Mouse (Mus musculus): ENCODE measurements around the gene Rpl22. TPM values are rescaled to one million over a fixed set of nuclear protein-coding genes. Genes with fewer than 3 reads are reported as not detected.

Rpl22 gene
- polyA plus RNA-seq, 1 experiment from 2014 or later, result 282 TPM

DNA sequence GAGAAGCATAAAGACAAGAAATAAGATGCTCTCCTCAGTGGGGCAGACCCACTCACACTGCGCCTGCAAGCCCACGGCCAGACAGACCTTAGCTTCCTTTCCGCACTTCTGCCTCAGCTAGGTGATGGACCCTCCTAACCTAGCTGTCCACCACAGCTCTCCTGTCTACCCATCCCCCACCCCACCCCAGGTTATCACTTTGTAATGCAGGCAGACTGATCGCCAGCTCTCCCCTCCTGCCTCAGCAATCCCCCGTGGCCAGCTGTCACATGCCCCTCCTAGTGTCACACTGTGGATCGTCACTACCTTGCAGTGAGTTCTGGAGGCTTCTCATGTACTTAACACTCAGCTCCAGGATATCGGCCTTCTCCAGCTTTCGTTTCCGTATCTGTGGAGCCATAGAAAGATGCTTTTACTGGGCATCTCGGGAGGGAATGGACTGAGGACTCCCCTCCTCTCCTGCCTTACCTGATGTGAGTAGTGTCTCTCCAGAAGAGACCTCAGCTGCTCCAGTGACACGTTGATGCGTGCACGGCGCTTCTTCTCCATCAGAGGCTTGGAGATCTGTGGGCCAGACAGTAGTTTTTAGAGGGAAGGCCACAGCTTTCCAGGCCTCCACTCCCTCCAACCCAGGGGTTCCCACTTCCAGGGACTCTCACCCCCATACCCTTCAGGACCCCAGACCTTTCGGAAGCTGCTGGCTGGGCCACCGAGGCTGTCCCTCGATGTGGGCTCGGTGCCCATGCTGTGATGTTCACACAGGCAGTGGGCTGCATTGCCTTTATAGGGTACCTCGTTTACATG is 38.0 kb upstream of the Rpl22 start:
- Histone ChIP-seq H3K27me3 (peaks cover 96% of the 10 kb centered on the region), H3K4me1 (peaks cover 65% of the 10 kb centered on the region), H3K9me3 (replicated peaks) (no peaks in the 10 kb centered on the region), H3K27ac (no peak overlapping the region), H3K36me3 (no peaks in the 10 kb centered on the region), H3K9ac (no peak overlapping the region), H3K4me2 (replicated peaks) (peak overlapping the region; percentile 52), H3K4me3 (peak overlapping the region; percentile 23; the same call in 1 of the 2 replicates)
- ATAC-seq (ENCODE audit: low FRiP score), result no peak
- 10% methylated on average over 19 of the region's 19 CpGs for WGBS

DNA sequence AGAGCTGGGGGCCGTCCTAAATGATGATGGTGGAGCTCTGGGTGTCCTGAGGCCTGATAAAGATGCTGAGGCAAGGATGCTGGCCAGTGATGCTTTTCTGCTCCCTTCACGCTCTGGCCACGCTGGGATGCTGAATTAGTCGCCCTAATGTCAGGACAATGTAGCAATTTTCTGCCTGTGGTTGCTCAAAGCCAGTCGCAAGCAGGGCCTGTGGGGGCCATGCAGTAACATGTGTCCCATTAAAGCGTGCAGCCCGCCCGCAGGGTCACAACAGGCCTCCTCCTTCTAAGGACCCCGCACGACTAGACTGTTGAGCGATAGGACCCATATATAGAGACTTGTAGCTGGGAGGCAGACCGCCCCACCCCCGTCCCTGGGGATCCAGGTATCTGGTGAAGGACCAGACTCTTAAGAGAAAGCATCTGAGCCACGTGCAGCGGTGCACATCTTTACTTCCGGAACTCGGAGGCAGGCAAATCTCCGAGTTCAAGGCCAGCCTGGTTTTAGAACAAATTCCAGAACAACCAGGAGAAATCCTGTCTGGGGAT is 37.1 kb upstream of the Rpl22 start:
- Histone ChIP-seq H3K27me3 (peaks cover 96% of the 10 kb centered on the region), H3K4me1 (peaks cover 65% of the 10 kb centered on the region), H3K9ac (no peak overlapping the region), H3K4me3 (no peak overlapping the region), H3K9me3 (replicated peaks) (no peaks in the 10 kb centered on the region), H3K4me2 (replicated peaks) (no peak overlapping the region), H3K36me3 (no peaks in the 10 kb centered on the region), H3K27ac (no peak overlapping the region)
- ATAC-seq (ENCODE audit: low FRiP score), result no peak; the same call in 1 of the 2 replicates
- WGBS, result 28% methylated on average over 18 of the region's 18 CpGs

DNA sequence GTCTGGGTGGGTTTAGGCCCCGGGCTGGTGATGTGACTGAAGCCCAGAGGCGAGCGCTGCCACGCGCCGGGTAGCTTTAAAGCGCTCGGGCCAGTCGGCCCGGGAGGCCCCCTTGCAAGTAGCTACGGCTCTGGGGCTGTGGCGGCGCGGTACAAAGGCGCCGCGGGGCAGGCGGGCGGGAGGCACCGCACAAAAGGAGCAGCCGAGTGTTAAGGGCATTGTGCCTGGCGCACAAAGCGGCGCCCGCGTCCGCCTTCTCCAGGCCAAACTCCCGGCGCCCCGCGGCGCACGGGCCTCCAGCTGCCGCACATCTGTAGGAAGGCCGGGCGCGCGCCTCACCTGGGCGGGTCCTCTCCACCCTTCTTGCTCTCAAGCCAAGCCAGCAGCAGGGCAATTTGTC is 35.2 kb upstream of the Rpl22 start:
- peak; percentile 55 for ATAC-seq (ENCODE audit: low FRiP score)
- H3K9me3 ChIP-seq (replicated peaks), result no peaks in the 10 kb centered on the region
- peaks cover 72% of the 10 kb centered on the region for H3K4me1 ChIP-seq
- H3K4me2 ChIP-seq (replicated peaks), result peak overlapping the region; percentile 54
- peak overlapping the region; percentile 28 for H3K4me3 ChIP-seq
- H3K9ac ChIP-seq, result peak overlapping the region; percentile 51; the same call in 1 of the 2 replicates
- no peaks in the 10 kb centered on the region for H3K36me3 ChIP-seq
- WGBS, result 1% methylated on average over 38 of the region's 39 CpGs
- peaks cover 96% of the 10 kb centered on the region for H3K27me3 ChIP-seq
- no peak overlapping the region for H3K27ac ChIP-seq

DNA sequence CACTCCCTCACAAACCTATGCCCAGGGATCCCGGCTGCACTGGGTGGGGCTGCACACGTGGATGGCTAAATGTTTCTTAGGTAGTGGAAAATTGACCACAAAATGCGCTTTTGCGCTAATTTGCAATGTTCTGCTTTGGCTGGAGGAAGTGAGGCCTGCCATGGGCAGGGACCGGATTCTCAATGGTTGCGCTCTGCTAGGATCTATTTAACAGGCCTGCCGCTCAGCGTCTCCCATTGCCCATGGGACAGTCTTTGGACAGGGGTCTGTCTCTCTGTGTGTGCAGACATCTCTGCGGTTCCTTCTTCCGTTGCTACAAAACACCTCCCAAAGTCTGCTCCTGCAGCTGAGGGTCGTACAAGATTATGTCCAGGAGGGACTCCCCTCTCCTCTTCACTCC is 34.6 kb upstream of the Rpl22 start:
- Histone ChIP-seq H3K4me2 (replicated peaks) (peak overlapping the region; percentile 54), H3K9ac (0 out of 2 replicates have a peak overlapping the region, but pooled peaks have one; percentile 15), H3K27me3 (peaks cover 96% of the 10 kb centered on the region), H3K27ac (0 out of 2 replicates have a peak overlapping the region, but pooled peaks have one; percentile 9), H3K4me1 (peaks cover 71% of the 10 kb centered on the region), H3K9me3 (replicated peaks) (no peaks in the 10 kb centered on the region), H3K4me3 (peak overlapping the region; percentile 28; the same call in 1 of the 2 replicates), H3K36me3 (no peaks in the 10 kb centered on the region)
- no peak for ATAC-seq (ENCODE audit: low FRiP score)
- WGBS, result 5% methylated on average over 11 of the region's 11 CpGs

DNA sequence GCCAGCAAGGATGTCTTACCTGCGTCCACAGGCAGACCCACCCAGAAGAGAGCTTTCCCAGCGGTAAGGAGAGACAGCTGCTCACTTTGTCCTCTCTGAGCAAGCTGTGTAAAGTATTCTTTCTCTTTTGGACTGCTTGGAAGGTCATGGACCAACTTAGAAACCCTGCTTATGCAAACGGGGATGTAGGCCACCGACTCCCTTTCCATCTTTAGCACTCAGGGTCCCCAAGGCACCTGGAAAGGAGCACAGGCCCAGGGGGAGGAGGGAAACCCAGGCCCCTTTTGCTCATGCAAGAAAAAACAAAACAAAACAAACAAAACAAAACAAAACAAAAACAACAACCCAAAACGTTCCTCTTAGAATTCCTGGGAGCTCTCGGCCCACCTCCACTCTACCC is 34.0 kb upstream of the Rpl22 start, which contains the start of gene Hes3:
TSS of gene Hes3 (minus strand) at position 101 of the 400 bp plus-strand sequence.
- Histone ChIP-seq H3K9ac (peak within 1 kb of the TSS; percentile 51; the same call in 1 of the 2 replicates), H3K27me3 (peaks cover 94% of the 10 kb centered on the region), H3K4me3 (peak within 1 kb of the TSS; percentile 28), H3K4me2 (replicated peaks) (peak within 1 kb of the TSS; percentile 54), H3K9me3 (replicated peaks) (no peaks in the 10 kb centered on the region), H3K36me3 (no peaks in the 10 kb centered on the region), H3K4me1 (peaks cover 68% of the 10 kb centered on the region), H3K27ac (0 out of 2 replicates have a peak within 1 kb of the TSS, but pooled peaks have one; percentile 9)
- 11% methylated on average over 6 of the region's 6 CpGs for WGBS
- no peak for ATAC-seq (ENCODE audit: low FRiP score)

DNA sequence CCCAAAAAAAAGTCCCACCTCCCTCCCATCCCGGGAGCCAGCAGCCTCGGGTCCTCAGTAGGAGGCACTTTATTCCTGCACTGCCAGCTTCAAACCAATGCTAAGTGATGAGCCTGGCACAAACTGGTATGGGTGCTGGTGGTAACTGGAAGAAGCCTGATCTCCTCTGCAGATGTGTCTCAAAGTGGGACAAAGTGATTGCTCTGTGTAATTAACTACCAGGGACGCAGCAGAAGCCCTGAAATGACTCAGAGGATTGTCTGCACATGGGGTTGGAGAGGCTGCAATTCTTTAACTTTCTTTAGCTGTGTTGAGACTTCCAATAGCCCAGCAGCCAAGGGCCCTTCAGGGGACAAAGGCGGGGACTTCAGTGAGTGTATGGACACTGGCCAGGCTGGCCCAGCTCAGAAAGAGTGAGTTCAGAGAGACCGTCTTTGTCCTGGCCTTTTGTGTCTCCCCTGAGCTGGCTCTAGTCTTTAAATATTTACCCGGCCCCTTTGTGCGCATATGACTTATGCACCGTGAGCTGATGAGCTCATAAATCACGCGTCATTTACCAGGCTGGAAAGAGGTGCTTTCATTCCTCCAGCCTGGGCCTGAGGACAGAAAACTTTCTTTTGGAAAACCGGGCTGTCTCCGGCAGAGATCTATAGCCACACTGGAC is 33.3 kb upstream of the Rpl22 start:
- Histone ChIP-seq H3K27me3 (peaks cover 87% of the 10 kb centered on the region), H3K9me3 (replicated peaks) (no peaks in the 10 kb centered on the region), H3K4me2 (replicated peaks) (no peak overlapping the region), H3K9ac (no peak overlapping the region), H3K4me1 (peaks cover 61% of the 10 kb centered on the region), H3K4me3 (no peak overlapping the region), H3K27ac (no peak overlapping the region), H3K36me3 (no peaks in the 10 kb centered on the region)
- no peak for ATAC-seq (ENCODE audit: low FRiP score)
- 15% methylated on average over 12 of the region's 12 CpGs for WGBS

DNA sequence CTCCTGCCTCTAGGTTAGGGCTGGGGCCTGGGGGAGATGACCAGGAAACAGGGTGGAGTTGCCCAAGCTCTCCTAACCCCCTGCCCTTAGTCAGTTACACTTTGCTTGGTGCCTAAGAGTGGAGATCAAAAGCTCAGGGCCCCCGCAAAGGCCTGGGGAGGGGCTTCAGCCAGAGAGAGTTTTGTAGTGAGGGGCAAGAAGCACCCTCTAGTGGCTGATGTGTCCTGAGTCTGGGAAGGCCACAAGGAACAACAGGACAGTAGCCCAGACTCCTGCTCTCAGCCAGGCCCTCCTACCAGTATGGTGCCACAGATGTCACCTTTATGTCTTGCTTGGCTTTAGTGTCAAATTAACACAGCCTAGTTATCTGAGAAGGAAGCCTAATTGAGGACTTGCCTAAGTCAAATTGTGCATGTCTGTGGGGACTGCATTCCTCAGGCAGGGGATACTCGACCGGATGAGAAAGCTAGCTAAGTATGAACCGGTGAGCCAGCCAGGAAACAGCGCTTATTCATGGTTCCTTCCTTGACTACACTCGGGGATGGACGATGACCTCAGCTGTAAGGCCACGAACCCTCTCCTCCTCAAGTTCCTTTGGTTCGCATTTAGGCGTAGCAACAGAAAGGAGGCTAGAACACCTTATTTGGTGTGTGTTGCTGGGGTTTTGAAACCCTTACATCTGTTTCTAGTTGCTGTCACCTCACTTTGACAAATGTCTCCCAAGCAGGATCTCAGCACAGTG is 31.2 kb upstream of the Rpl22 start:
- Histone ChIP-seq H3K4me2 (replicated peaks) (no peak overlapping the region), H3K4me1 (peaks cover 62% of the 10 kb centered on the region), H3K9me3 (replicated peaks) (no peaks in the 10 kb centered on the region), H3K36me3 (no peaks in the 10 kb centered on the region), H3K9ac (no peak overlapping the region), H3K4me3 (no peak overlapping the region), H3K27me3 (peaks cover 78% of the 10 kb centered on the region), H3K27ac (no peak overlapping the region)
- ATAC-seq (ENCODE audit: low FRiP score), result no peak
- 49% methylated on average over 10 of the region's 10 CpGs for WGBS

DNA sequence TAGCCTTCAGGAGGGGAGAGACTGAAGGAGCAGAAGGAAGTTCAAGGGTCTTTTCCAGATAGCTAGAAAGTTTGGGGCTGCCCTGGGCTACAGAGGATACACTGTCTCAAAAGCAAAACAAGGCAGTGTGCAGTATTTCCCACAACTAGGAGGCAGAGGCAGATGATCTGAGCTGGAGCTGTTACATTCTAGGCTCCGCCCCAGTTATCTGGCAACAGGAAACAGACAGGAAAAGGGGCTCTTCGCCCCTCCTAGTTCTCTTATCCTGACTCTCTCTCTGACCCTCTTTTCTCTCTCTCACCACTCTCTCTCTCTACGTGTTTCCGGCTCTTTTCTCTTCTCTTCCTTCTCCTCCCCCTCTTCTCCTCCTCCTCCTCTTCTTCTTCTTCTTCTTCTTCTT is 29.6 kb upstream of the Rpl22 start:
- 65% methylated on average over 4 of the region's 4 CpGs for WGBS
- peaks cover 15% of the 10 kb centered on the region for H3K36me3 ChIP-seq
- peaks cover 64% of the 10 kb centered on the region for H3K27me3 ChIP-seq
- no peak overlapping the region for H3K9ac ChIP-seq
- no peaks in the 10 kb centered on the region for H3K9me3 ChIP-seq (replicated peaks)
- peaks cover 49% of the 10 kb centered on the region for H3K4me1 ChIP-seq
- H3K4me2 ChIP-seq (replicated peaks), result no peak overlapping the region
- H3K27ac ChIP-seq, result no peak overlapping the region
- no peak for ATAC-seq (ENCODE audit: low FRiP score)
- no peak overlapping the region for H3K4me3 ChIP-seq

DNA sequence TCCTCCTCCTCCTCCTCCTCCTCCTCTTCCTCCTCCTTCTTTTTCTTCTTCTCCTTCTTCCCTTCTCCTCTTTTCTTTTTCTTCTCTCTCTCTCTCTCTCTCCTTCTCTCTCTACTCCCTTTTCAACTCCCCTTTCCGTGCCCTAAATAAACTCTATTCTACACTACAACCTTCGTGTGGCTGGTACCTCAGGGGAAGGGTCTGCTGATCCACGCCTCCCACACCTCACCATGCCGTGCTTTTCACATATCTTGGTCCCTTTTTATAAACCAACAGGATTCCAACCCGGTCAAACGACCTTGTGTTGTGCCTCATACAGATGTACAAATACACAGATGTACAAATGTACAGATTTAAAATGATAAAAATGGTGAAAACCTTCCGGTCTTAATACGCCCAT is 29.2 kb upstream of the Rpl22 start:
- Histone ChIP-seq H3K27me3 (peaks cover 60% of the 10 kb centered on the region), H3K36me3 (peaks cover 19% of the 10 kb centered on the region), H3K27ac (peak overlapping the region; percentile 25; the same call in 1 of the 2 replicates), H3K9ac (peak overlapping the region; percentile 48), H3K4me2 (replicated peaks) (peak overlapping the region; percentile 97), H3K4me1 (peaks cover 44% of the 10 kb centered on the region), H3K4me3 (peak overlapping the region; percentile 84), H3K9me3 (replicated peaks) (no peaks in the 10 kb centered on the region)
- no peak for ATAC-seq (ENCODE audit: low FRiP score)
- 21% methylated on average over 8 of the region's 8 CpGs for whole genome bisulfite sequencing

DNA sequence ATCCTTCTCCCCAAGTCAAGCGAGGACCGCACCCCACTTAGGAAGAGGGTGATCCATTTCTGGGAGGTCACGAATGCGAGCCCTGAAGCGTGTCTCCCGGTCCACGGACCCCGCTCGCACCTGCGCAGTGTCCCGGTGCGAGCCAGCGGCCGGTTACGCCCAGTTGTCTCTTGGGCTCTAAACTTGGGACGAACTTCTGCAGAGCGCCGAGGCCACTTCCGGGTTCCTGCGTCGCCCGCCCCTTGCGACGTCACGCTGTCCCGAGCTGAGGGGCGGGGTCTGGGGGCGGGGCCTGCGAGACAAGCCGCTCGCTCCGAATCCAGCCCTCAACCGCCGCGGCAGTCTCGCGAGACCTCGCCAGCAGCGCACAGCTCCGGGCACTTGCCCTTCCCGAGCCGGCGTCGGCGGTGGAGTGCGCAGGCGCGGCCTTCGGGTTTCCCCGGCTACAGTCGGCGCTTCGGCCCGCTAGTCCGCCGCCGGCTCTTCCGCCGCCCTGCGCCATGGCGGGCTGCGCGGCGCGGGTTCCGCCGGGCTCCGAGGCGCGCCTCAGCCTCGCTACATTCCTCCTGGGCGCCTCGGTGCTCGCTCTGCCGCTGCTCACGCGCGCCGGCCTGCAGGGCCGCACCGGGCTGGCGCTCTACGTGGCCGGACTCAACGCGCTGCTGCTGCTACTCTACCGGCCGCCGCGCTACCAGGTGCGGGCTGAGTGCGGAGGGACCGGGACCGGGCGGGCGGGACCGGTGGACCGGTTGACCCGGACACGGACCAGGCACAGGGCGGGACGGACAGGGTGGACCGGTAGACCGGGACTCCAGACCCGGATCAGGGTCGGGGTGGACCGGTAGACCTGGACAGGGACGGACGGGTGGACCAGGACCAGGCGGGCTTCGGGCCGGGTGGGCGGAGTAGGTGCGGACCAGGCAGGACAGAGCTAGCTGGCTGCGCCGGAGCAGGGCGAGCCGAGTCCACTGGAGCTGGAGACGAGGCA is 28.4 kb upstream of the Rpl22 start, which contains the start of gene Icmt:
TSS of gene Icmt (plus strand) at position 354 of the 988 bp plus-strand sequence.
- Histone ChIP-seq H3K4me1 (peaks cover 39% of the 10 kb centered on the region), H3K4me3 (peak within 1 kb of the TSS; percentile 84), H3K9me3 (replicated peaks) (no peaks in the 10 kb centered on the region), H3K36me3 (peaks cover 22% of the 10 kb centered on the region), H3K4me2 (replicated peaks) (peak within 1 kb of the TSS; percentile 97), H3K9ac (peak within 1 kb of the TSS; percentile 99), H3K27me3 (peaks cover 52% of the 10 kb centered on the region), H3K27ac (peak within 1 kb of the TSS; percentile 83)
- 1% methylated on average over 119 of the region's 119 CpGs for WGBS
- ATAC-seq (ENCODE audit: low FRiP score), result peak; percentile 94

DNA sequence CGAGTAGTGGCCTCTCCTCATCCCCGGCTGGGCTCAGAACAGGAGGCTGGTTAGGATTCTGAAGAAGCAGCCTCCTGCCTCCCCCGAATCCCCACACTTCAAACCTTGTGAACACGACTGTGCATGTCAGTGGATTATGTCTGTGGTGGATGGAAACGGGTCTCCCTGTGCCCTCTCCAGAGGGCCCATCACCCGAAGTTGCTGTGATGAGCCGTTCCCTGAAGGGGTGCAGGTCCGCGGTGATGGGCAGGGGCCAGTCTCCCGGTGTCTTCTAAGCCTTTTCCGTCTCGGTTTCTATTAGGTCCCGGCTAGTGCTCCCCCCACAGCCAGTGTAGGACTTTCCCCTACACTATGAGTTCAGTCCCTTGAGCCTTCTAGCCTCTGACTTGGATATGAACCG is 26.7 kb upstream of the Rpl22 start:
- 85% methylated on average over 14 of the region's 14 CpGs for WGBS
- Histone ChIP-seq H3K36me3 (peaks cover 37% of the 10 kb centered on the region), H3K9me3 (replicated peaks) (no peaks in the 10 kb centered on the region), H3K4me2 (replicated peaks) (peak overlapping the region; percentile 97; the same call in 1 of the 2 replicates), H3K27me3 (peaks cover 35% of the 10 kb centered on the region), H3K4me3 (no peak overlapping the region), H3K9ac (peak overlapping the region; percentile 29; the same call in 1 of the 2 replicates), H3K27ac (no peak overlapping the region), H3K4me1 (peaks cover 23% of the 10 kb centered on the region)
- ATAC-seq (ENCODE audit: low FRiP score), result no peak

Data from hindbrain, embryonic 12.5 days (tissue).